Mouse (Mus musculus) right cerebral cortex, postnatal 36 days (tissue): ENCODE measurements around the gene Aasdh.
"Not testable (repeated sequence)": the region's sequence is repeated elsewhere in the genome, so short reads cannot be mapped to it uniquely, and the experiment has no call there.

ENCODE experiments used
- DNase-seq, 2 experiments: peaks; one replicate each; pipeline ENCODE4 v3.0.0; 2022; ENCODE audit warnings: low spot score in 2 of 2, mixed read lengths in 1 of 2

Gene Aasdh

GRCm38 (mm10) chr5:76905405-76906154 lies at the start of gene Aasdh:
Gene Aasdh (minus strand): TSS chr5:76905514.
- peak; percentile 90 to 91 for DNase-seq

DNA sequence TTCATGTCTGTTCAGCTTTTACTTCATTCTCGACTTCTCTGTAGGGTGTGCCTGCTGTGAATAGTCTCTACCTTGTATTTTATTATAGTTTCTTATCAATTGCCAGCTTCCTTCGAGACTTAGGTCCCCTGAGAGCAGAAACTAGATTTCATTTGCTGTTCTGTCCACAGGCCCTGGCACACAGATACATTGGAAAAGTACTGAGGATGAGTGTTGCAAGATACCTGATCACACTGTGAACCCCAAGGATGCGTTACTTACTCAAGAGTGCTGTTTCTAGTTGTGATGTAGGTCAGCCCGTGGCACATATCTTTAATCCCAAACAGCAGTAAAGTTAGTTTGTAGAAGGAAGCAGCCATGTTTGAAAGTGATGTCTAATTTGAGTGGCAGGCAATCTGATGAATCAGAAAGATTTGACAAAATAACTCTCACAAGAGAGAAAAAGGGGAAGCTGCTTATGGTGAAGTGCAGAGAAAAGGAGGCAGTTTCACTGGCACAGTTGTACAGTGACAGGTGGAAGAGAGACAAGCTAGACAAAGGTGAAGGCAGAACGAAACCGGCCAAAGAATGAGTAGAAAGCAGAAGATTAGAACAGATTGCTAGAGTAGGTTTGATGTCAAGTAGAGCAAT lies 49.1 kb upstream of the Aasdh start:
- DNase-seq, result no peak

DNA sequence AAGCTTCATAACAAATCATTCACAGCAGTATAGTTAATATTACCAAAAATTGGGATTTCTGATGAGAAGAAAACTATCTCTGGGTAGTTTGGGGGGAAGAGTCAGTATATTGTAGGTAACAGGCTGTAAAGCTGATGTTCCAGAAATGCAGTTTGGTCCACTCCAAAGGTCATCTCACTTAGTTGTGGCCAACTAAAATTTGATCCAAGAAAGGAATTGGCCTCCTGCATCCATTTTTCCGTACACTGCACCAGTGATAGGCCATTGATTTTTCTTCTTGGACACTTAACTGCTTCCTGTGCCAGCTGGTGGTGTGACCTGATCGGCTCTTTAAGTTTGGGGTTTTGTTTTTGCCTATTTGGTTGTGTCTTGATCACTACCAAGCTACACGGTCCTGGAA lies 48.5 kb upstream of the Aasdh start:
- no peak for DNase-seq

DNA sequence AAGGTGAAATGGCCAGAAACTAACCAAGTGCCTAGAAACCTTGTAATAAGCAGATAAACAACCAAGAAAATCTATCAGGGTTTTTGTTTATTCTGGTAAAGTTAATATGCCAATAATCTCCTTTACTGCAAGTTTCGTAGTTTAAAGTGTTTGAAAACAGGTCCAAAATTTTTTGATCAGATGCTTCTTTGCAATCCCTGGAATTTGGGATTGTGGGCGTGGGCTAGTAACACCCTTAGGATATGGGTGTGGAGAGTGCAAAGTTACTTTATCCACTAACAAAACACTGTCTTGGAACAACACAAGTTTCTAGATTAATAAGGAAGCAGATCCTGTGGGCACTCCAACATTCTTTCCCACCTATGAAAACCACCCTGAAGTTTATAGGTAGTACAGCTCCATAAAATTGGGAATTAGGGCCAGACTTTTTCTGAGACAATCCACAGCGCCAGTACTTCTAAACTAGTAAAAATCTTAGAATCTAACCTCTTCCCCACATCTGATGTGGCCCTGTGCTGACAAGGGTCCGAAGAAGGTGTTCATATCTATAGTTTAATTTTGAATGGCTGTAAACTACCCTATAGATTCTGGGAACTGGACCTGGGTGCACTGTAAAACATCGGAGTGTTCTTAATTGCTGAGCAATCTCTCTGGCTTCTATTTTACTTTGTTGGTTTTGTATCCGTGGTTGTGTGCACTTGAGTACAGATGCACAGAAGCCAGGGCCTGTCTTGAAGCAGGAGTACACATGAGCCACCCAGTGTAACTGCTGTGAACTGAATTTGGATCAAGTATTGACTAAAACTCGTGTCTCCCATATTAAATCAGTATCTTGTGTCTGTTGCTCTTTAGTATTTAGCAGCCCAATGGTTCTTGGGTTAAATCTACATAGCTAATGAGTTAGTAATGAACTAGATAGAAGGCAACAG lies 47.1 kb upstream of the Aasdh start:
- no peak for DNase-seq

- DNase-seq, result peak; percentile 95
Measured at GRCm38 (mm10) chr5:76951106-76952027, 46.1 kb upstream of the Aasdh start, which contains the start of the genes Paics and Ppat. Gene Paics (plus strand): TSS chr5:76951307. Gene Ppat (minus strand): TSS chr5:76951578.

DNA sequence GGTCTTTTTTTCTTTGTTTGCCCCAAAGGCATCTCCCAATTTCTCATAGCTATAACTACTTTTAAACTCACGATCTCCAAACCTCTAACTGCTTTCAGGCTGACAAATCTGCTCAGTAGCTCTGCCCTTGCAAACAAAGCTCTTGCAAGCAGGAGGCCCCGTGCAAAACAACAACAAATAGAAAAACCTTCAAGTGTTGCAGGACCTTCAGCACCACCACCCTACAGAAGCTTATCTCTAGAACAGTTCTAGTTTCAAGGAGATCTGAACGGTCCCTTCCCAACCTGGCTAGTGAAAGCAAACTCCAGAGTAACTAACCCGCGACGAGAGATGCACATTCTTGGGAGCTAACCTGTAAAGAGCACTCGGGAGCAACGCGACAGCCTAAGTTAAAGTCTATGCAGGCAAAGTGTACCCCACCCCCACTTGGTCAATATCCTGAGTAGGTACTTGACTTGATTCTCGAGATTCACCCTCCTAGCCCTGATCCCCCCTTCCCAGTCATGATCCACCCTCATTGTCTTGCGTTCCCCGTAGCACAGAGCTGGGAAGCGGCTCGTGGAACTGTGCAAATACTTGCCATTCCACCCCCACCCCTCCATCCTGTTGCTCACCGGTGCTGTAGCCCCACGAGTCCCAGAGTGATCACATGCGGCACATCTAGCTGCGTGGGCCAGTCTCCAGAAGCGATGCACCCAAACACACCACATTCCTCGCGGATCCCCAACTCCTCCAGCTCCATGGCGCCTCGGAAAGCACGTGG lies 45.2 kb upstream of the Aasdh start:
- no peak for DNase-seq

GRCm38 (mm10) chr5:76947758-76948157 lies 42.4 kb upstream of the Aasdh start:
- DNase-seq, result no peak

GRCm38 (mm10) chr5:76947142-76947541 lies 41.8 kb upstream of the Aasdh start:
- DNase-seq, result no peak

- no peak for DNase-seq
Measured at GRCm38 (mm10) chr5:76945678-76946033, 40.3 kb upstream of the Aasdh start.

DNA sequence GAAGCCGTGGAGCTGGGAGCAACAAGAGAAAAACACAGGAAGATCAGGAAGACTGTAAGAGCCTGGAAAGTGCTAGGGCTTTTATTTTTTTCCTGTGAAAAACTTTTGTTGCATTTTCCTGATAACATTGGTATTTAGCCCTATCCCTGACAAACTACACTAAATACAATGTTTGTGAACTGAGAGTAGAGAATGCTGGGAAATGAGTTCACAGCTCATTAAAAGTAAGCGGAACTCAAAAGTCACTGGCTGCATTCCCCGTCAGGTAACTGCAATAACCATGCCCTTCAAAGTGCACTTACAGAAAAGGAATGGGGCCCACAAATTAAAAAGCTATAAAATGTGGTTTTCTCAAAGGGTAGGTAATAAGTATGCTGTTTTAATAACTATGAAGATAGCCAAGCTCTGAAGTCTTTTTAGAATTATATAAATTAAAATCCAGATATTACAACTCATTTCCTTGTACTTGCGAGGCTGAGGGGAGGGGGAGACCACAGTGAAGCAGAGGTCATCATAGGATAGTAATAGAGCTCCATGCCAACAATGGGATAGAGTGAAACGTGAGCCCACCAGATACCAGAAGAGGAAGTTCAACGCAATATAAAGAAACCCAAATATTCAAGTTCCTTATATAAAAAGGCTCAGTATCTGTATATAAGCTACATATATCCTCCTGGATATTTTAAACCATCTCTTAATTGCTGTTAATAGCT lies 39.8 kb upstream of the Aasdh start:
- DNase-seq, result no peak

DNA sequence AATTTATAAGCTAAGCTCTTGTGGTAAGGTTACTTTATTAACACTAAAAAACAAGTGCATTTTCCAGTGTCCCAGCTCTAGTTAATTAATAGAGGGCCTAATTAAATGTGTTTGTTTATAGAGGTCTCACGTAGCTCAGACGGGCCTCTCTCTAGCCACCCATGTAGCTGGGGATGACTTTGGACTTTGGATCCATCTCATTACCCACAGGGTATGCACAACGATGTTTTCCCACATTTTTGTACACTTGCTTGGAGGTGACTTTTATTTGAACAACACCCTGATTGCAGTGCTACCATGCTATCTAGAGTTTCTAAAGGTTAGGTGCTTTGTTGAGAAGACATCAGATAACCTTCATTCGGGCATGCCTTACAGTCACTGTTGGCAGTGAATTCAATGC lies 37.2 kb upstream of the Aasdh start:
- no peak for DNase-seq

GRCm38 (mm10) chr5:76941975-76942374 lies 36.7 kb upstream of the Aasdh start:
- DNase-seq, result no peak

DNA sequence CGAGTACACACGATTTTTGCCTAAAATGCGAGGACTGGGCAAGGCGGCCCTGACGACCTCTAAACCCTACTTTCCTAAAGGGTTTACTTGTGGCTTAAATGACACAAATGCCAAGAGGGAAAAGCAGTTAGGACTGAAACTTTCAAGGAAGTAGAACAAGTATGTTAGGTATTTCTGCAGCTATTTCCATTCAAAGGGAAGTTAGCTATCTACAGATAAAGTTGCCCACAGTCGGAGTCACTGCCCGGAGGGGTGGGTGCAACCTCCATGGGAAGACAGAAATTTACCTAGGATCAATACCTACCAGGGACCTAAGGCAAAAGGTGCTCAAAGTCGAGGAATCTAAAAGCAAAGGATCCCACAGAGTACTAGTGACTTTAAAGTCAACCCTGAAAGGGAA lies 34.4 kb upstream of the Aasdh start:
- no peak for DNase-seq

DNA sequence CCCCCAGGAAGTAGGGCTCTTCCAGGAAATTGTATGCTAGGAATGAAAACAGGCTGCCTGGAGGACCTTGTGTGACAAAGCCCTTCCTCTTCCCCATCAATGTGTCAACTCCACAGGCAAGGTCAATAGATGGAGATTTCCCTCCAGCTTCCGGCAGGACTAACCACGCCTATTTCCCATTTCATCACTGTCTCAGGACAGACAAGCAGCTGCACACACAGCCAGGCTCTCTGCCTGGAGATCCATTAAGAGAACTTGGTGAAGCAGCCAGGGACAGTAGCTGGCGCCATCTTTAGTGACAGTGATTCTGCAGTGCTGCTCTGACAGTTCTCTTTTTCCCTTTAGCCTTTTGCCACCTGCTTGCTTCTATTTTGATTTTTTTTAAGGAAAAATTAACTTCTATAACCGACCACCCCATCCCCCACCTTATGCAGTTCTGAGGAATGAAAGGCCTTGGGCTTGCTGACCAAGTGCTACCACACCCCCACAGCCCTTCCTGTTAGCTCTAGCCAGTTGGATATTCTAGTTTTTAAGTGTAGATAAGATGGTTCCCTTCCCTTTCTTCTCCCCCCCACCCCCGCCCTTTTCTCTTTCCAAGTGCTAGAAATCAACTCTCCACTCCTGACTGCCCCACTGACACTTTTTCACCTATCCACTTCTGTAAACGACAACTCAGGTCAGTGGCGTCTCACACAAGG lies 24.0 kb upstream of the Aasdh start:
- DNase-seq, result no peak

- DNase-seq, result no peak
Measured at GRCm38 (mm10) chr5:76928124-76928832, 23.0 kb upstream of the Aasdh start.

GRCm38 (mm10) chr5:76924296-76924695 lies 19.0 kb upstream of the Aasdh start:
- no peak for DNase-seq

- DNase-seq, result peak; percentile 30 to 39
Measured at GRCm38 (mm10) chr5:76923428-76923827, 18.1 kb upstream of the Aasdh start.

DNA sequence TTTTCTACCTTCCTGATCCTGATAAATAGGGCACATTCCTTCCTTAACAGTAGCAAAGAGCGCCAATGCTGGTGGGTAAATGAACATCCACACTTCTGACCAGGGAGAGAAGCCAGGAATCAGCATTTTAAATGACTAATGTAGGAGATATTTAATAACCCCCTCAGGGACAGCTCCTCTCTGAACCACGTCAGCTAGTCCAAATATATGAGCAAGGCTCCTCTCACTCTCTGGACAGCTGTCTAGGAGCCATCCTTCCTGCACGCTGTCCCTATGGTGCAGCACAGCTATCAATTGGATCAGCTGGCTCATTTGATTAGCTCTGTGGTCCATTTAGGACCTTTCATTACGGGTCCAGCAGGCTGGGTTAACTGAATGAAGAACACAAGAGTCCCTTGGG lies 17.5 kb upstream of the Aasdh start:
- no peak for DNase-seq

GRCm38 (mm10) chr5:76912522-76912921 lies 7.2 kb upstream of the Aasdh start:
- not testable (repeated sequence) for DNase-seq
